Mouse (Mus musculus) gastrocnemius, adult 8-10 months (tissue): ENCODE results near the gene Topaz1. TPM values are rescaled to one million over a fixed set of nuclear protein-coding genes. Genes with fewer than 3 reads are reported as not detected.

Experiments
- DNase-seq, 2 experiments: peaks; one replicate each; pipeline ENCODE4 v3.0.0; 2022; ENCODE audit warnings: low spot score in 2 of 2
- total RNA-seq, 4 experiments: library from RNA; stranded (reverse); gene quantifications; 2 replicates each; pipeline ENCODE4 v1.2.4; 2022

Gene Topaz1
- not detected for total RNA-seq

DNA sequence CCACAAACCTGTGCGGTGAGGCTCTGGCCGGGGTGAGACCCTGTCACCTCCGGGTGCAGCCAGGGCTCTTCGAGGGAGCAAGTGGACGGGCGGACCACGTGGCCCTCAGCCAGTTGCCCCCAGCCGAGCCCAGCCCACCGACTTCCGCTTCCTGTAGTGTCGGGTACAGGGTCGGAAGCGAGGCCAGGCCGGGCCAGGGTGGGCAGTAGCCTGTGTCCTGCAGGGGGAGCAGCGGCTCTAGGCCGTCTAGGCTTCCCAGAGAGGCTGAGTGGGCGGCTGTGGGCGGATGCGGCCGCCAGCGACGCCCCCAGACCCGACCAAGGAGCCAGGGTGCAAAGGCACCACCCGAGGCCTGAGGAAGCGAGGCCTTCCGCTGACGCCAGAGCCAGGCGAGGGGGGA, at the start of gene Topaz1:
TSS of gene Topaz1 (plus strand) at position 287 of the 400 bp plus-strand sequence.
- no peak for DNase-seq

- no peak for DNase-seq
Measured at GRCm38 (mm10) chr9:122701817-122702216, 45.3 kb upstream of the Topaz1 start.

DNA sequence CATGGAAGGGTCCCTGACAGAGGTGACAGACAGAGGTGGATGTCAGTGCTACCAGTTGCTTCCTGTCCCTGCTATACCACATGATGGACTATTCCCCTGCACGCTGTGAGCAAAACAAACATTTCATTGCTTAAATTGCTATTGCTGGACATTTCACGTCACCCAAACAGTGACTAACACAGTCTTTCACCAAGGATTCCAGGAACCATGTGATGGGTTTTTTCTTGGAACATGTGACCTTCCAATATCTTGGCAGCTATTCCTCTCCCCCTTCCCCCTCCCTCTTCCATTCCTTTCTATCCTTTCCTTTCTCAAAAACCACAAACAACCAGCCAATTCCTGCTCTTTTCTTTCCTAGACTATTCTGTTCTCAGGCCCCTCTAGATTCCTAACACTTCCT, 33.3 kb upstream of the Topaz1 start:
- DNase-seq: no peak

- DNase-seq: no peak
Measured at GRCm38 (mm10) chr9:122715046-122715445, 32.1 kb upstream of the Topaz1 start.

DNA sequence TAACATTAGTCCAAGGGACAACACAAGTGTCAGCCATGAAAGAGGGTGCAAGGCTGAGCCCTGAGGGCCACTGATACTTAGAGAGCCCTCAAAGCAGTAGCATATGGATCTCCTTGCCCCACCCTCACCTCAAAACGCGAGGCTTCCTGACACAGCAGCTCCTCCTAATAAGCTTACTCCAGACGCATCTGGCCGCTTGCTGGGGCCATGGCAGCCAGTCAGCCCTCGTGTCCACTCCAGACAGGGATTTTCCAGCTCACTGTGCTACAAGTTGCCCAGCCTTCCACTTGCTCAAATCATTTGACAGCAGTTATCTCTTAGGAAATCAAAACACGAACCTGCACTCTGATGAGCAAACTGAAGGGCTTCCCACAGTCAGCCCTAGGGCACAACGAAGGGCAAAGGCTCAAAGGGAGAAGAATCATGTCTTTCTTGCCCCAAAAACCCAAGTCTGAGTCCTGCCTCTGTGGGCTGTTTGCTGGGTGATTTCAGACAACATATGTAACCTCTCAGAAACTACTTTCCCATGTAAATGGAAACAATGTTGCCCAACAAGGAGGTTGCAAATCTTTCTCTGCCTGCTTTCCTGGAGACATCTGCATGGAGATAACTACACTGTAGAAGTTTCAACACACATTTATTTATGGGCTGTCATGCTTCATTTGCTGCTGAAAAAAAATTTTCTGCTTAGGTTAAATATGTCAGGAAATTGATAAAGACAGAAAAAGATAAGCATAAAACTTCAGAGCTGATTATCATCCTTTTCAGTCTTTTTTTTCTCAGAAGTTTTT, 30.8 kb upstream of the Topaz1 start:
- DNase-seq: no peak

- DNase-seq: no peak
Measured at GRCm38 (mm10) chr9:122722296-122722695, 24.9 kb upstream of the Topaz1 start.

DNA sequence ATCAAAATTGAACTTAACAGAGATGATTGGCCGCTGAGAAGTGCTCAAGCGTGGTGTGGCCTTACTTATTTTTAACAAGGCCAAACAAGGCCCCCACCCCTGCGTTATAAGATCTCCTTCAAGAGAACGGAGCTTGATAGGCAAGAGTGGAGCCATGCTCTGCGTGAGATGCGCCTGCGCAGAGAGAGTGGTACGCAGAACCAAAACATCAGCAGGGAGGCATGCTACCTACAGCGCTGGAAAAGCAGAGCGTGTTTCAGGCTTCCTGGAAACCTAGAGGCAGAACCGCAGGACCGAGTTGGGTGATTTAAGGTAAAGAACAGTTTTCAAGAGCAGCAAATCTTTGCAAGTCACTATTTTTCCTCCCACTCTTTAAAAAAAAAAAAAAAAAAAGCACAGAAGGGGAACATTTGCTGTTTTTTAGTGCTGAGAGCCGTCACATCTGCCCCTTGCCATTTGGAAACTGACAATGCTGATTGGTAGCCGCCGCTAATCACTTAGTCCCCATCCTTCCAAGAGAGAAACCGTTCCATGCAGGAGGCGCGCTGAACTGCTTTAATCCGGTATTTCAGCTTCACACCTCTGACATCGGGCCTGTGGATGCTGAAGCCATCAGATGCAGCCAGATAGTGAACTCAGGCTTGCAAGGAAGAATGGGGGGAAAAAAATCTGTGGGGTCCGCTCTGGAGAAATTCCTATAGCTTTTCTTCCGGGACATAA, 21.9 kb upstream of the Topaz1 start:
- no peak for DNase-seq

- DNase-seq: no peak
Measured at GRCm38 (mm10) chr9:122729500-122729899, 17.6 kb upstream of the Topaz1 start.

GRCm38 (mm10) chr9:122732126-122732810, 14.9 kb upstream of the Topaz1 start:
- DNase-seq: no peak

GRCm38 (mm10) chr9:122733222-122733621, 13.9 kb upstream of the Topaz1 start:
- DNase-seq: no peak

DNA sequence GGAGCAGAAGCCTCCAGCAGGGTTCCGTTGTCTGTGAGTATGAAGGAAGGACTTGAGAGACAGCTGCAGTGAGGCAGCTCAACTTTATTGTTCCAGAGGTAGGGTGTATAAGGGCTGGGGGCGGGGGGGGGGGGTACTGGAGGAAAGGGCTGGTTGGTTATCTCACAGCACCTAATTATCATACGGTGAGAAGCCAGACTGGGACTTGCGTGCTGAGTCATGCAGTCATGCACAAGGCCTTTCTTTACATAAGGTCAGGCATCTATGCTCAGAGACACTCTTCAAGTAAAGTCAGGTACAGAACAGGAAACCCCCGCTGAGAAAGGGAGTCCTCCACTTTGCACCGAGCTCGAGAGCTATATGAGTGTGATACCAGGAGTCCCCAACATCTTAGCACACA, 12.2 kb upstream of the Topaz1 start:
- no peak for DNase-seq

GRCm38 (mm10) chr9:122736001-122736400, 11.1 kb upstream of the Topaz1 start:
- no peak for DNase-seq

GRCm38 (mm10) chr9:122736742-122737141, 10.4 kb upstream of the Topaz1 start:
- DNase-seq: no peak

GRCm38 (mm10) chr9:122745879-122746278, 1.3 kb upstream of the Topaz1 start:
- no peak for DNase-seq

DNA sequence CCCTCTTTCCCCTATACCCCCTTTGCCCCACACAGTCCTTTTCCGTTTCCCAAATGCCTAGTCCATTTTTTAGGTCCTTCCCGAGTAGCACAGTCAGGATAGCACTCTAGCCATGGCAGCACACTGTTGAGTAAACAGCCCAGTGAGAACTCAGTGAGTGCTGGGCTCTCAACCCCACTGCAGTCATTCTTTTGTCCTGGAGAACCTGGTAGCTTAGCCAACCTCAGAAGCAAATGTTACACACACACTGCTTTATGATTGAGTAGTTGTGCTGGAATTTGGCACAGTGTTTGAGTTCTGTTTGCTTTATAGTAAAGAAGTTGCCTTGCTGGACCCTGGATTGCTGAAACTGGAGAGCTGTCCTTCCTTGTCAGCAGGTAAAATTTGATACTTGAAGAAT, 10.5 kb downstream of the Topaz1 start:
- no peak for DNase-seq

GRCm38 (mm10) chr9:122760111-122760510, 13.0 kb downstream of the Topaz1 start:
- no peak for DNase-seq

DNA sequence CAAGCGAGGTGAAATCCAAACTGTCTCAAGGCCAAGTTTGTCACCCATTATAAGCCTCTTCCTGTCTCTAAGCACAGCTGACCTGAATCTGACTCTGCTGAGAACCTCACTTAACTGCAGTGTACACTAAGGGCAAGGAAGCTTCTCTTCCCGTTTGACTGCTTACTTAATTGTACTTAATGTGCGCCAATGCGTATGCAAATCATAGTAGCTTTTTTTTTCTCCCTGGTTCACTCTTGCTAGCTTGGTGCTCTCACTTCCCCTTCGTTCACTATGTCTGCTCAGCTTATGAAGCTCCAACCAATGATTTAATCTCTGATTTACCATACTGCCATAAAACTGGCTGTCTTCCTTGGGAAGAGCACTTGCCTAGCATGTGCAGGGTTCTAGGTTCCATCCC, 38.1 kb downstream of the Topaz1 start:
- DNase-seq: no peak

DNA sequence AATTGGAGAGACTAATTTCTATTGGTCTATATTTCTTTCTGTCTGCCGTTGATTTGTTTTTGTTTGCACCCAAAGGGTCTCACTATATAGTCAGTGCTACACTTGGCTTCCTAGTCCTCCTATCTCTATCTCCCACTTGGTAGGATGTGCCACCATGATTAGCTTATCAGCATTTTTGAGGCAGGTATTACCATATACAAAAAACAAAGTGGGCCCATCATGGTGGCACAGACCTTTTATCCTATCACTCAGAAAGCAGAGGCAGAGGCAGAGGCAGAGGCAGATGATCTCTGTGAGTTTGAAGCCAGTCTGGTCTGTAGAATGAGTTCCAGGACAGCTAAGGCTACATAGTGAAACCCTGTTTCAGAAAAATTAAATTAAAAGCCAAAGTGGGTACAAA, 39.4 kb downstream of the Topaz1 start:
- DNase-seq: no peak

DNA sequence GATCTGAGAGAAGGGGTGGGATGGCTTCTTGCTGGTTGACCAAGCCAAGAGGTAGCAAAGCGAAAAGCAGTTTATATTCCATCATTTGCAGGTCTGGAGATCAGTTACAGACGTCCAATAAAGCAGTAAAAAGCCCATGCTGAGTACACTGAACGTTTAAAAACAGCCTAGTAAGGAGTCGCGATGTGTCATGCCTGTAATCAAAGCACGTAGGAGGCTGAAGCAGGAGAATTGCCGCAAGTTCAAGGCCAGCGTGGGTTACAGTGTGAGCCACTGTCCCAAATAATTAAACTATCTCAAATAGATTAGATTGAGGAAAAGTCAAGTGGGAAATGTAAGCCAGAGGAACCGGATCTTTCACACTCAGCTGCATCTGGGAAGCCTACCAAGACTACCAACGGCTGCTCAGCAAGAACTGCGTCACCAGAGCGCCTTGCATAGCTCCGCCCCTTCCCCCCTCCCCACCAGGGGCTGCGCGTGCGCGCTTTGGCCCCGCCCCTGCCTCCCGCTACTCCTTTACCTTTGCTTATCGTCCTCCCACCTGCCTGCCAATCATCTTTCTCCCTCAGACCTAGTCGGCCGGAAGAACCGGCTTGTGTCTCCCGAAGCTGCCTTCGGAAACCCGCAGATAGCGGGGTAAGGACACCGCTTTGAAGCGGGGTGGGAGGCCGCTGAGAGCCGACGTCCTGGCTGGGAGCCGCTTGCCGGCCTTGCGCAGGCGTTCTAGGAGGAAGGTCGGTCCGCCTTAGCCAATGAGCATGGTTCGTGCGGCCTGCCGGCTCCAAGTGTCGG, 58.1 kb downstream of the Topaz1 start, which contains the start of gene Tcaim:
TSS of gene Tcaim (plus strand) at position 487 of the 792 bp plus-strand sequence.
- DNase-seq: peak; percentile 80 to 83

- DNase-seq: no peak
Measured at GRCm38 (mm10) chr9:122805845-122806341, 58.7 kb downstream of the Topaz1 start.

- DNase-seq: no peak
Measured at GRCm38 (mm10) chr9:122807186-122807585, 60.0 kb downstream of the Topaz1 start.
